Mouse (Mus musculus): ENCODE measurements around the gene Socs5. TPM values are rescaled to one million over a fixed set of nuclear protein-coding genes. Genes with fewer than 3 reads are reported as not detected.

Gene Socs5
- total RNA-seq, 4 experiments from 2014 or later = 106 to 127 (median 111) TPM

- DNase-seq (ENCODE audit: low spot score in 2 of 2) = peak; percentile 82 to 99
Observed at GRCm38 (mm10) chr17:87106691-87107523, 572 bp upstream of the Socs5 start.

GRCm38 (mm10) chr17:87108507-87109292 is 1.2 kb downstream of the Socs5 start:
- no peak for DNase-seq (ENCODE audit: low spot score in 2 of 2)

DNA sequence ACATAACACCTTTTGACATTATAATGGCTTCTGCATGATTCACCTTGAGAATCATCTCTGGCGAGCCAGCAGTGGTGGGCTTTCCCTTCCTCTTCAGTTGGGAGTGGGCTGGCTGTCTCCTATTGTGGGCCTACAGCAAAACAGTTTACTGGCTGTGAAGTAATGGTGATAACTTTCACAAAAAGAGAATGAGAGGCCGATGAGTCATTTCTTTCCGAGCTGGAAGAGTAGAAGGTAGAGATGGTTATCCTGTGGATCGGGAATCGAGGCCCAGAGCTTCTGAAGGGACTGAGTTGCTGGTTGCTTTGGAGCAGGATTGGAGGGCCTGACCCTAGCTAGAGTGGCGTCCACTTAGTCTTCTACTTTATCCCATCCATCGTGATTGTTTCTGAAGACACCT is 2.0 kb downstream of the Socs5 start:
- DNase-seq (ENCODE audit: low spot score in 2 of 2) = no peak

- no peak for DNase-seq (ENCODE audit: low spot score in 2 of 2)
Observed at GRCm38 (mm10) chr17:87112852-87113592, 5.5 kb downstream of the Socs5 start.

GRCm38 (mm10) chr17:87115615-87116014 is 8.1 kb downstream of the Socs5 start:
- no peak for DNase-seq (ENCODE audit: low spot score in 2 of 2)

- DNase-seq (ENCODE audit: low spot score in 2 of 2) = no peak
Observed at GRCm38 (mm10) chr17:87118966-87119526, 11.6 kb downstream of the Socs5 start.

DNA sequence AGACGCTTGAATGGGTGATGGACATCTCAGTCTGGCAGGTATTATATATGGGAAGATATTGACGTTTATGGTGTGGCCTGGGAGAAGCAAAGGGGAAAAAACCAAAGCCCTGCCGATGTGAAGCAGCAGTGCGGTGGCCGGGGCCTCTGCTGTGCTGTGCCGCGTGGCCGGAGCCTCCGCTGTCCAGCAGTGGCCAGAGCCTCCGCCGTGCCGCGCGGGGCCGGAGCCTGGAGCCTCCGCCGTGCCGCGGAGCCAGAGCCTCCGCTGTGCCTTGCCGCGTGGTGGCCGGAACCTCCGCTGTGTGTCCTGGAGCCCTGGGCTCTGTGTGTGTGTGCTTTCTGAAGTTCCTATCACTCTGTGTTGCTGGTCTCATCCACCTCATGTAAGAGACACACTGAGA is 17.9 kb downstream of the Socs5 start:
- no peak for DNase-seq (ENCODE audit: low spot score in 2 of 2)

- DNase-seq (ENCODE audit: low spot score in 2 of 2) = no peak
Observed at GRCm38 (mm10) chr17:87132258-87132657, 24.8 kb downstream of the Socs5 start.

DNA sequence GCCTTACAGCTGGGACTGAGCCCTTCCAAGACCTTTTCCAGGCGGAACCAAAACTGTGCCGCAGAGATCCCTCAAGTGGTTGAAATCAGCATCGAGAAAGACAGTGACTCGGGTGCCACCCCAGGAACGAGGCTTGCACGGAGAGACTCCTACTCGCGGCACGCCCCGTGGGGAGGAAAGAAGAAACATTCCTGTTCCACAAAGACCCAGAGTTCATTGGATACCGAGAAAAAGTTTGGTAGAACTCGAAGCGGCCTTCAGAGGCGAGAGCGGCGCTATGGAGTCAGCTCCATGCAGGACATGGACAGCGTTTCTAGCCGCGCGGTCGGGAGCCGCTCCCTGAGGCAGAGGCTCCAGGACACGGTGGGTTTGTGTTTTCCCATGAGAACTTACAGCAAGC is 26.3 kb downstream of the Socs5 start:
- no peak for DNase-seq (ENCODE audit: low spot score in 2 of 2)

DNA sequence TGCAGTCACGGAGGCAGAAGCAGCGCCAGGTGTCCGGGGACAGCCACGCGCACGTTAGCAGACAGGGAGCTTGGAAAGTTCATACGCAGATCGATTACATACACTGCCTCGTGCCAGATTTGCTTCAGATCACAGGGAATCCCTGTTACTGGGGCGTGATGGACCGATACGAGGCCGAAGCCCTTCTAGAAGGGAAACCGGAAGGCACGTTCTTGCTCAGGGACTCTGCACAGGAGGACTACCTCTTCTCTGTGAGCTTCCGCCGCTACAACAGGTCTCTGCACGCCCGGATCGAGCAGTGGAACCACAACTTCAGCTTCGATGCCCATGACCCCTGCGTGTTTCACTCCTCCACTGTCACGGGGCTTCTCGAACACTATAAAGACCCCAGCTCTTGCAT is 27.2 kb downstream of the Socs5 start:
- DNase-seq (ENCODE audit: low spot score in 2 of 2) = no peak

DNA sequence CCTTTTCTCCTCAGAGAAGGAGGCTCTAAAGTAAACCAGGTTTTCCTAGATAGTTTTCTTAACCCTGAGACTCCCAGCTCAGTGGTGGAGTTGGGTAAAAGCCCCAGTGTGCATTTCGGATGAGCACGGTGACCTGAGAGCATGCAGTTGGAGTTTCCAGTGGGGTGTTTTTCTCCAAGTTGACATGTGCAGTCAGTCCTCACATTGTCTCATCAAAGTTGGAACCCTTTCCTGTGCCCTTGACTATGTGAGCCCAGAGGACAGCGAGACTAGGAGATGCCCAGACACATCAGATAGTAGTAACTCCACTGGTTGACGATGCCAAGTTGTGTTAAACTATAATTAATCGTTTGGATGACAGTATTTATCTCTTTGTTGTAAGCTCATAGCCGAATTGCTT is 28.3 kb downstream of the Socs5 start:
- DNase-seq (ENCODE audit: low spot score in 2 of 2) = no peak

GRCm38 (mm10) chr17:87141188-87141935 is 33.9 kb downstream of the Socs5 start:
- no peak for DNase-seq (ENCODE audit: low spot score in 2 of 2)

- peak in 1 of 2 experiments; percentile 22 for DNase-seq (ENCODE audit: low spot score in 2 of 2)
Observed at GRCm38 (mm10) chr17:87142271-87142670, 34.8 kb downstream of the Socs5 start.

DNA sequence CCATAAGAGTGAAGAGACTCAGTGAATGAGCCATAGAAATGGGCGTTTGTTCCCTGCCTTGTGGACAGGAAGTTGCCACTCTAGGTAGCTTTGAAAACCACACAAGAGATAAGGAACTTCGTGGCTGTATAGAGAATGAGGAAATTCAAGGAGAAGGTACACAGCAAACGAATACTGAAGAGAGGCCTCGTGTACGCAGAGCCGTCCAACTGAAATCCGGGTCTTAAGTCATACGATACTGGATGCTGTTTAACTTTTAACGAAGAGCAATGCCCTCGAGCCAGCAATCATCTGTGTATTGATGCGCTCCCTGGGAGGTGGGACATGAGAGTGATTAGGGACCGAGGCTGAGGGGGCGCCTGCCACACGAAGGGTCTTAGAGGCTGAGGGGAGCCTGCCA is 35.7 kb downstream of the Socs5 start:
- no peak for DNase-seq (ENCODE audit: low spot score in 2 of 2)

DNA sequence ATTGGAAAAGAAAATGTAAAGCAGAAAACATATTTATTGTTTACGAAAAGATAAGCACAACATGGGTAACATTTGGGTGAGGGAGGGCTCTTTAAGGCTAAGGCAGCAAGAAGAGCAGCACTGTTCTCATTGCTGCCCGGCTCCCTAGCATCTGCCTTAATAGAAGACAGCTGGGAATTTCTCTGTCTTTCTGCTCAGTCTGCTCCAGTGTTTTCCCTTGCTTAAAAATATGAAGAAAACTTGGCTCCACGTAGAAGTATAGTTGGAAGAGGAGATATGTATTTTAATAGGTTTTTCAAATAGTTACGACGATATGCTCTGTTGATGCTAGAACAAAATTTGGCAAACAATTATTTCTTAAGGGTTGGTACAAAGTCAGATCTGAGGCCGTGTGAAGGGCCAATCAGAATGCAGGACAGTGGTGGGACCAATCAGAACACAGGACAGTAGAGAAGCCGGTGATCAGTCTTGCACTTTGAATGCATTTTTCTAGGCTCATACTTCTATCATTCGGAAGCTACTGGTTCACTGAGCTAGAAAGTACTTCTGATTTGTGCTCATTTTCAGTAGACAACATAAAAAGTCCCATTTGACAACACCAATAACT is 39.0 kb downstream of the Socs5 start:
- no peak for DNase-seq (ENCODE audit: low spot score in 2 of 2)

DNA sequence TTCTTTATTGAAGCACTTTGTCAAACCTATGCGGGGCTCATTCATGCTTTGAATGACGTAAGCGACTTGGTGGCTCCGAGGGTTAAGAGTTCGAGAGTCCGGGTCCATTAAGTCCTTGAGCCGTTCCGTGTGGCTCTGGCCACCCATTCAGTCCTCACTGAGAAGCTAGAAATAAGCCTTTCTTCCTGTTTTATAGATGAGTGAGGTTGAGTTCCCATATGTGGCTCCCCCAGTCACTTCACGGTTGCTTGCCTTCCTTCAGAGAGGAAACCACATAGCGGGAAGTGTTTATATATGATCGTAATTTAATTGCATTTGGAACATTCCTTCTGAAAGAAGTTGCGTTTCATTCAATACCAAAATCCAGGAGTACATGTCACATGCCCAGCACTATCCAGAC is 42.3 kb downstream of the Socs5 start:
- DNase-seq (ENCODE audit: low spot score in 2 of 2) = no peak

- DNase-seq (ENCODE audit: low spot score in 2 of 2) = no peak
Observed at GRCm38 (mm10) chr17:87152984-87153383, 45.5 kb downstream of the Socs5 start.

- no peak for DNase-seq (ENCODE audit: low spot score in 2 of 2)
Observed at GRCm38 (mm10) chr17:87155664-87156063, 48.2 kb downstream of the Socs5 start.

GRCm38 (mm10) chr17:87157739-87158138 is 50.3 kb downstream of the Socs5 start:
- no peak for DNase-seq (ENCODE audit: low spot score in 2 of 2)

DNA sequence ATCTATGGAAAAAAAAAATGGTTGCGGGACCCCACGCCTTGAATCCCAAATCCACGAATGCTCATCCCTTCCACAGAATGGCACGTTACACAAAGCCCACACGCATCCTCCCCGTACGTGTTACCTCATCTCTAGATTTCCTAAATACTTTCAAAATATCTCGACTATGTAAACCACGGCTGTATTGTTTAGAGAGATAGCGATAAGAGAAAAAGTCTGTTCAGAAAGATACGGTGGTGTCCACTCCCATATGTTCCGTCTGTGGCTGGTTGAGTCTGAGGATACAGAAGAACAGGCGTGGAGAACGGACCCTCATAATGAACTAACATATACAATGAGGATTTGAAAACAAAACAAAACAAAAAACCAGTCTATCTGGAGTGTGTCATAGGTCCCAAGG is 51.1 kb downstream of the Socs5 start:
- DNase-seq (ENCODE audit: low spot score in 2 of 2) = no peak
